Mouse (Mus musculus) retina, adult 2 months (tissue): ENCODE measurements around the gene Rsl24d1.
"Not testable (repeated sequence)": the region's sequence is repeated elsewhere in the genome, so short reads cannot be mapped to it uniquely, and the experiment has no call there.

ENCODE experiments used
- DNase-seq: peaks from one replicate; pipeline ENCODE4 v3.0.0-alpha.2; 2012; ENCODE audit warnings: low read depth, low spot score

Rsl24d1 gene

GRCm38 (mm10) chr9:73102181-73102580, 11.0 kb upstream of the Rsl24d1 start, which contains the start of gene Gm20509:
TSS of gene Gm20509 (plus strand) at chr9:73102470.
- no peak for DNase-seq

- no peak for DNase-seq
These were observed 9.9 kb upstream of the Rsl24d1 start for GRCm38 (mm10) chr9:73103159-73103879.

GRCm38 (mm10) chr9:73103880-73104198, 9.4 kb upstream of the Rsl24d1 start:
- DNase-seq = no peak

- no peak for DNase-seq
These were observed 8.1 kb upstream of the Rsl24d1 start for GRCm38 (mm10) chr9:73105141-73105540.

GRCm38 (mm10) chr9:73105771-73106170, 7.5 kb upstream of the Rsl24d1 start:
- DNase-seq = no peak

GRCm38 (mm10) chr9:73116704-73117103, 3.5 kb downstream of the Rsl24d1 start:
- DNase-seq = not testable (repeated sequence)

GRCm38 (mm10) chr9:73118012-73118411, 4.8 kb downstream of the Rsl24d1 start:
- DNase-seq = no peak

GRCm38 (mm10) chr9:73121735-73122134, 8.5 kb downstream of the Rsl24d1 start:
- no peak for DNase-seq

- no peak for DNase-seq
These were observed 11.9 kb downstream of the Rsl24d1 start for GRCm38 (mm10) chr9:73125043-73125570.

GRCm38 (mm10) chr9:73127457-73127856, 14.2 kb downstream of the Rsl24d1 start:
- DNase-seq = no peak

- DNase-seq = peak; percentile 30
These were observed 16.6 kb downstream of the Rsl24d1 start for GRCm38 (mm10) chr9:73129875-73130274.

GRCm38 (mm10) chr9:73130529-73130928, 17.3 kb downstream of the Rsl24d1 start:
- DNase-seq = no peak

- DNase-seq = no peak
These were observed 24.2 kb downstream of the Rsl24d1 start for GRCm38 (mm10) chr9:73137341-73137886.

- no peak for DNase-seq
These were observed 41.1 kb downstream of the Rsl24d1 start for GRCm38 (mm10) chr9:73154347-73154746.

- DNase-seq = no peak
These were observed 44.7 kb downstream of the Rsl24d1 start for GRCm38 (mm10) chr9:73157968-73158367.

GRCm38 (mm10) chr9:73159265-73159664, 46.0 kb downstream of the Rsl24d1 start:
- peak; percentile 40 for DNase-seq

GRCm38 (mm10) chr9:73162571-73163333, 49.5 kb downstream of the Rsl24d1 start:
- DNase-seq = peak; percentile 59

GRCm38 (mm10) chr9:73165631-73166030, 52.4 kb downstream of the Rsl24d1 start:
- DNase-seq = no peak
